Mouse (Mus musculus) testis, adult 2 months (tissue): Measurements from ENCODE around the gene Clcn6.

Experiments used
- CTCF ChIP-seq: fragments of 200-500 bp; IDR thresholded peaks from 2 replicates; pipeline ENCODE4 v1.5.1; 2012; ENCODE audit warnings: low read depth, mild to moderate bottlenecking, inconsistent platforms, low read length, moderate library complexity; ENCODE audit not compliant: control insufficient read depth, insufficient read depth, insufficient replicate concordance
- POLR2A ChIP-seq: fragments of 200-500 bp; IDR thresholded peaks from 2 replicates; pipeline ENCODE4 v1.6.1; 2012; ENCODE audit warnings: low read depth, mild to moderate bottlenecking, inconsistent platforms, low read length, moderate library complexity; ENCODE audit not compliant: control insufficient read depth

DNA sequence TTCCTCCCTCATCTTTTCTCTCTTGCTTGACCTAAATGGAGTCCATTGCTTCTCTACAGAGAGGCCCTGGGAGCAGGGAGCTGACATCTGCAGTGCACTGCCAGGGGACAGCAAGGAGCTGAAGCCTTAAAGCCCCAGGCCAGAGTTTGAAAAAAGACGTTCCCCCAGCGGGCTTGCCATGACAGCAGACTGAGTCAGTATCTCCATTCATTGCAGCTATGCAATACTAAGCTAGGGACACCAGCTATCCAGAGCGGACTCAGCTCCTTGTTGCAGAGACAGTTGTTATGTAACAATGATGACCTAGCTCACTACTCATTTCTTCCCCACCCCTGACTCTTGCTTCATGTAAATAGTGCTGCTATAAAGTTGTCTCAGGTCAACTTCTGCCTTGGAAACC, 43.3 kb downstream of the Clcn6 start:
- TF ChIP-seq CTCF (no peak), POLR2A (no peak)
